Mouse (Mus musculus) heart, adult 9 months (tissue): ENCODE results near the gene Ndufa4l2.
A peak's percentile ranks its signal among the peaks of the same experiment; 100 is the strongest.

ENCODE experiments used
- DNase-seq, 2 experiments: peaks; one replicate each; pipeline ENCODE4 v3.0.0; 2022; ENCODE audit warnings: low spot score in 2 of 2

Ndufa4l2 gene

GRCm38 (mm10) chr10:127514764-127515163, at the start of gene Ndufa4l2:
Ndufa4l2 (plus strand) TSS chr10:127514967.
- DNase-seq = peak; percentile 68 to 81

GRCm38 (mm10) chr10:127471281-127471988, 43.3 kb upstream of the Ndufa4l2 start:
- no peak for DNase-seq

GRCm38 (mm10) chr10:127472722-127473121, 42.0 kb upstream of the Ndufa4l2 start:
- no peak for DNase-seq

- no peak for DNase-seq
These were observed 39.6 kb upstream of the Ndufa4l2 start for GRCm38 (mm10) chr10:127475175-127475574.

DNA sequence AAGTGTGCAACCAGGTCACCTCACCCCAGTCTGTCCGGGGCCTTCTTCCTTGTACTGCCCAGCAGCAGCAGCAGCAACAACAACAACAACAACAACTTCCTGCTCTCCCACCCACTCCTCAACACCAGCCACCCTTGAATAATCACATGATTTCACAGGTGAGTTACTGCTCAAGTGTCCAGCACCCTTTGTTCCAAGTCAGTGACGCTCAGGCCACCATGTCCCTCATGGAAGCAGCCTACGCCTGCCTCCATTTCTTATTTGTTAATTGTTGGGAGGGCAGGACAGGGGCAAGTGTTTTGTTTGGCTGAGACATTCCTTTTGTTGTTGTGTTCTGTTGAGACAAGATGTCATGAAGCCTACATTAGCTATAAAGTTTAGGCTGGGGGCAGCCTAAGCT, 38.2 kb upstream of the Ndufa4l2 start:
- DNase-seq = no peak

GRCm38 (mm10) chr10:127477301-127477700, 37.5 kb upstream of the Ndufa4l2 start:
- no peak for DNase-seq

DNA sequence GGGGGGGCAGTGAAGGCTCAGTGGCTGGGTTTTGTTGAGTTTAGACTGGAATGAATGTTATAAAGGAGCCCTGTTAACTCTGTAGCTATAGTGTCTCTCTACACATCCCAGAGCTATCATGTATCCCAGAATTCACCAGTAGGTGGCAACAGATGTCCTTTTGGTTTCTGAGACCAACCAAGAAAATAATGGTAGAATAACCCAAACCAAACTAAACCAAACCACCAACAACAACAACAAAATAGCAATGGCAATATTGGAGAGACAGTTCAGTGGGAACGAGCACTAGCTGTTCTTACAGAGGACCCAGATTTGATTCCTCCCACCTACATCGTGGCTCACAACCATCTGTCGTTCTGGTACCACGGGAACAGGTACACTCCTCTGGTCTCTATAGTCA, 35.6 kb upstream of the Ndufa4l2 start:
- no peak for DNase-seq

GRCm38 (mm10) chr10:127480833-127481813, 33.6 kb upstream of the Ndufa4l2 start:
- DNase-seq = peak; percentile 51

- DNase-seq = no peak
These were observed 29.5 kb upstream of the Ndufa4l2 start for GRCm38 (mm10) chr10:127485235-127485634.

DNA sequence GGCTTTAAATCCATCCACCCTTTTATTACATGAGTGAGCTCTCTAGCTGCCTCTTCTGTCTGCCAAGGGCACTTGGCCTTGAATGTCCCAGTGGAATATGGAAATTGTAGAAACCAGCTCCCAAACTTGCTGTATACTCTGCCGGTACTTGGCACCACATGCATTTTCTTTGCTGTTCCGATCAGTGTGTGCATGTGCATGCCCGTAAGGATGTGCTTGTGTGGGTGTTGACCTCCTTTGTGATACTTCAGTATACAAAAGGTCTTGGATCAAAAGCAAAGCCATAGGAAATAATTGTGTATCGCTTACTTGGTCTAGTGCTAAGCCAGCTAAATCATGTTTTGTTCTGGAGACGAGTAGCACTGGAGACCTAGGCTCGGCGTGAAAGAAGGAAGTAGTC, 25.9 kb upstream of the Ndufa4l2 start:
- no peak for DNase-seq

DNA sequence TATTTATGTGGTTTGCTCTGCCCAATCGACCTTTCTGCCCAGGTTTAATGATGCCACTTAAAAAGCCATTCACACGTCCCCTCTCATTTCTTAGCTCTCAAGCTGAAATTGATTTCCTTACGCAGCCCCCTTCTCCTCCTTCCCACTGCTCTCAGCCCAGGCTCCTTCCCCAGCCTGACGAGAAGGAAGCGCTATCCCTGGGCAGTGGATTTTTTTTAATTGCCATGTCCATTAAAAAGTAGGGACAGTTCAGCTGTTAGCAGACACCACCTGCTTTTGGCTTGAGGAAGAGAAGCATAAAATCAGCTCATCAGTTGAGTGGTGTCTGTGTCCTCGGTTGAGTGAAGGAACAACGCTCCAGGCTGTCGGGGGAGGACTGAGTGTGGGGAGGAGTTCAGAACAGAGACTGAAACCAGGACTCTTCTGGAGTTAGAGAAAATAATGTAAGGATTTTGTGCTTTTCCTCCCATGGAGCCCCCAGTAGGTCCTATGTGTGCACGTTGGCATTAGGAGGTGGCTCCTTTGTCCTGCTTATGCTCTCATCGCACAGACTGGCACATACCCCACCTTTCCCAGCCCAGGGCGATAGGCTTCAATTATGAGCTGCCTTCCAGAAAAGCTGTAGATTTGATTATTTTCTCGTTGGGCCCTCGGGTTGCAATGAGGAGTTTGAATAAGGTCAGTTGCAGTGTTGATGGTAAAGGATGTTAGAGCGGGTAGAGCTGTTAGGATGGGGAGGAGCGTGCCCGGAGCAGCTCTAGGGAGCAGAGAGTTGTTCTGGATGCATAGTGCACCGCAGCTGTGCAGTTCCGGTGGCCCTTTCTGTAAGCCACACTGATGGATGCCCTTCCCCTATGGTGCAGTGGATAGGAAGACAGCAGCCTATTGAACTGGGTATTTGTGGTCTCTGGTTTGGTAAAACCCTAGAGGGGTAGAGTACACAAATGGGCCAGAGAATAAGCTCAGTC, 24.3 kb upstream of the Ndufa4l2 start:
- DNase-seq = no peak

- DNase-seq = no peak
These were observed 23.6 kb upstream of the Ndufa4l2 start for GRCm38 (mm10) chr10:127491128-127491512.

GRCm38 (mm10) chr10:127492118-127492517, 22.6 kb upstream of the Ndufa4l2 start:
- DNase-seq = no peak

- DNase-seq = no peak
These were observed 18.6 kb upstream of the Ndufa4l2 start for GRCm38 (mm10) chr10:127496156-127496555.

DNA sequence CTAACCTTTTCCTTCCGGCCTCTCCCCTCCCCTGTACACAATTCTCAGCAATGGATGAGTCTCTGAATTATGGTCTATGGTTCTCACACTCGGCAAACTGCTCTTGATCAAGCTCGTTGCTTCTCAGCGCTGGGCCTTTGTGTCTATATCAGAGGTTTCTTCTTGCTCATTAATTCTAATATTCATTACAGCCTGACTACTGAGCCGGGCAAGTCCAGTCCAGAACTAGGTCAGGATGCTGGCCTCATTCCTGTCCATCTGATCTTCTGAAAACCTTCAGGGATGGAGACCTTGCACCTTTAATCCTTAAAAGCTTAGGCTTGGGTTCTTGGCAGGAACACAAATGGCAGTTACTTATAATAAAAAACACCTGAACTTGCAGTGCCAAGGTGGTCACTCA, 15.3 kb upstream of the Ndufa4l2 start:
- DNase-seq = no peak

- no peak for DNase-seq
These were observed 14.7 kb upstream of the Ndufa4l2 start for GRCm38 (mm10) chr10:127500042-127500441.

DNA sequence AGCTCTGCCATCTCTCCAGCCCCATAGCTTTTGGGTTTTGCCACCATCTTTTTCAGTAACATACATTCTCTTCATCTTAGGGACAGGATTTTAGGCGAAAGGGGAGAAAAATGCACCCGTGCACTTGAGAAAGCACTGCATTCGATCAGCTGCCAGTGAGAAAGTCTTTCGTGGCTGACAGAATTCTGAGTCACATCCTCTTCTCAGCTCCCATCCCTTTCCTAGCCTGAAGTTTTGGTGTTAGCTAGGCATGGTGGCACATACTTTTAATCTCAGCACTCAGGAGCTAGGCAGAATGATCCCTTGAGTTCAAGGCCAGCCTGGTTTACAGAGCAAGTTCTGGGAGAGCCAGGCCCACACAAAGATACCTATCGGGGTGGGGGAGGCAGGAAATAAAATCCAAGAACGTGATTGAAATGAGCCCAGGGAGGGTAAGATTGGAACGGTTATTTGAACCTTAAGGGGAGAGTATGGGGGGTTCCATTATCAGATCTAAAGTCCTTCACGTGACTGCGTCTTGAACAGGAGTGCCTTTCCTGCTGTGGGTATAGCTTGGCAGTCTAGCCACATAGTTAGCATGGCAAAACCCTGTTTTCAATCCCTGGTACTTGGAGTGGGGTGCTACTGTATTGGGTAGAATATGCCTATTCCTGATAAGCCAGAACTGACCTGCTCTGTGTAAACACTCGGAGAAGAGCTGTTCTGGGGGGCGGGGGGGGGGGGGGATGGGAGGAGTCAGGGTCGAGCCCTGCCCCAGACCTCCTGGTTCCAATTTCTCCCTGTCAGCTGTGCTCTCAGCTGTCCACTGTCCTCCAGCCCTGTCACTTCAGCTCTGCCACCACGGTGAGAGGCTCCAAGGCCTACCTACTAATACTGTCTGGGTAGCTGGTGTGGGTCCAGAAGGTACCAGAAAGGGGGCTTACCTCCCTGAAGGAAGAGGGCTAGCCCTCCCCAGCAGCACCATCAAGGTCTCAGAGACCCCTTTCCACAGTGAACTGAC, 13.6 kb upstream of the Ndufa4l2 start, which contains the start of gene Stac3:
Gene Stac3, plus strand, starts transcription at position 793 of the 1,000 bp plus-strand sequence.
- no peak for DNase-seq

DNA sequence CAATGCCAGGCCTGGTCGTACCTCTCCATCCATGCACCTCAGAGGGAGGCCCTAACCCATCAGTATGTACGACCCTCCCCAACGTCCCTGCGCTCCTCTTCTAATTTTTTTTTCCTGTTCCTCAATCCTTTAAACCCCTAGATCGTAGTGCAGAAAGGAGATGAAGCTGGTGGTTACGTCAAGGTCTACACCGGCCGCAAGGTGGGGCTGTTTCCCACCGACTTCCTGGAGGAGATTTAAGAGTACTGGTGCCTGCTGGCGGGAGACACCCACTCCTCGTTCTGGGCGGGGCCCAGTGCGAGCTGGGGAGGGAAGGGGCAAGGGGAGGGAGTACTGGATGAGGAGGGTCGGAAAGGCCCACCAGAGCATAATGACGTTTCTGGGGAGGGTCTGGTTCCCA, 6.5 kb upstream of the Ndufa4l2 start:
- peak in 1 of 2 experiments; percentile 35 for DNase-seq

DNA sequence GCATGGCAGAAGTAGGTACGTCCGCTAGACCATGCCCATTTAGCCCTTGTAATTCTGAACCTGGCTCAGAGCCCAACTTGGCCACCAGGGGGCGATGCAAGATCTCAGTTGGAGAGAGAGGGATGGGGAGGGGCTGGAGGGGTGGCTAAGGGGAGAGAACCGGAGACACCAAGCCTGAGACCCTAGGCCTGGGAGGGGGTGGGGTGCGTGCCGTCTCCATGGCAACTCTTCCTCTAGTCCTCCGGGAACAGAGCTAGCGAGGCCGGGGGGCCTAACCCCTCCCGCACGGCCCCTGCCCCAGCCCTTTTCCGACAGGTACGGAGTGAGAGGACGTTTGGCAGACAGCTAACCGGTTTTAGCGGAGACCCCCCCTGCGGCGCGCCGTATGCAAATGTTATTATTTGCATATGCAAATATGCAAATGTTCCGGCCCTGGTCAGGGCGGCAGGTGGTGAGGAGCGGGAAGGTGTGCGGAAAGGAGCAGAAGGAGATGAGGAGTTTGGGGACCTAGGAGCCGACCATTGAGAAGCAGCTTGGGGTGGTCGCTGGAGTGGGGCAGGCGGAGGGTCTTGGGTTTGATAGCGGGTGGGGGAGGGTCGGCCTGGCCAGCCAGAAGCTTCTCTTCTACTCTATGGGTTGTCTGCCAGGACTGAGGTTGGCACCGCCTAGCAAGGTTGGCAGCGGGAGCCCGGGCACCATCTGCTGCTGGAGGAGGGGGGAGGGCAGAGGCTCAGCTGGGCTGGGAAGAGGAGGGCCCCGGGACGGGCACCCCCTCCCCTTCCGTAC, 5.5 kb upstream of the Ndufa4l2 start:
- peak; percentile 53 to 61 for DNase-seq
